Mouse (Mus musculus) kidney, embryonic 15.5 days (tissue): ENCODE measurements around the gene Appbp2. TPM values are rescaled to one million over a fixed set of nuclear protein-coding genes. Genes with fewer than 3 reads are reported as not detected.
"Not testable (repeated sequence)": the region's sequence is repeated elsewhere in the genome, so short reads cannot be mapped to it uniquely, and the experiment has no call there.

ENCODE experiments used
- ATAC-seq: fragments of 200-750 bp; cut with Nextera tagmentation; replicated peaks from 2 replicates; pipeline ENCODE4 v1.8.0; 2017; ENCODE audit warnings: moderate TSS enrichment; ENCODE audit not compliant: low FRiP score
- H3K27ac ChIP-seq: fragments of 300-500 bp; sonication (generic); 2 replicates; pipeline ENCODE4 v1.5.1; 2015; ENCODE audit warnings: mild to moderate bottlenecking, inconsistent platforms
- H3K27me3 ChIP-seq: fragments of 300-500 bp; sonication (generic); 2 replicates; pipeline ENCODE4 v1.6.1; 2015; ENCODE audit warnings: inconsistent platforms
- H3K36me3 ChIP-seq: fragments of 300-500 bp; sonication (generic); 2 replicates; pipeline ENCODE4 v1.6.1; 2015; ENCODE audit warnings: inconsistent platforms
- H3K4me1 ChIP-seq: fragments of 300-500 bp; sonication (generic); 2 replicates; pipeline ENCODE4 v1.6.1; 2015; ENCODE audit warnings: inconsistent platforms
- H3K4me2 ChIP-seq: fragments of 300-500 bp; sonication (generic); 2 replicates; pipeline ENCODE4 v1.6.1; 2015; ENCODE audit warnings: moderate library complexity, mild to moderate bottlenecking, inconsistent platforms
- H3K4me3 ChIP-seq: fragments of 300-500 bp; sonication (generic); replicated peaks from 2 replicates; pipeline ENCODE4 v1.5.1; 2015; ENCODE audit warnings: mild to moderate bottlenecking, inconsistent platforms
- H3K9ac ChIP-seq: fragments of 300-500 bp; sonication (generic); 2 replicates; pipeline ENCODE4 v1.6.1; 2015; ENCODE audit warnings: mild to moderate bottlenecking, inconsistent platforms
- H3K9me3 ChIP-seq: fragments of 300-500 bp; sonication (generic); replicated peaks from 2 replicates; pipeline ENCODE4 v1.6.1; 2016; ENCODE audit warnings: inconsistent platforms
- WGBS: fragments of 180-500 bp; shearing (Covaris S2); methylation state at CpG from one replicate; pipeline ENCODE4 v1.1.7; 2015; ENCODE audit warnings: mixed read lengths; 5-methylcytosine and 5-hydroxymethylcytosine counted together
- polyA plus RNA-seq: library from polyadenylated mRNA; unstranded; fragments of >200 nt; fragmentation: Nextera tagmentation; extraction: Ambion mirVana; gene quantifications from 2 replicates; pipeline ENCODE4 v1.2.1, GENCODE M21; 2015

Gene Appbp2
- polyA plus RNA-seq, 1 experiment from 2014 or later, result 45.4 TPM

DNA sequence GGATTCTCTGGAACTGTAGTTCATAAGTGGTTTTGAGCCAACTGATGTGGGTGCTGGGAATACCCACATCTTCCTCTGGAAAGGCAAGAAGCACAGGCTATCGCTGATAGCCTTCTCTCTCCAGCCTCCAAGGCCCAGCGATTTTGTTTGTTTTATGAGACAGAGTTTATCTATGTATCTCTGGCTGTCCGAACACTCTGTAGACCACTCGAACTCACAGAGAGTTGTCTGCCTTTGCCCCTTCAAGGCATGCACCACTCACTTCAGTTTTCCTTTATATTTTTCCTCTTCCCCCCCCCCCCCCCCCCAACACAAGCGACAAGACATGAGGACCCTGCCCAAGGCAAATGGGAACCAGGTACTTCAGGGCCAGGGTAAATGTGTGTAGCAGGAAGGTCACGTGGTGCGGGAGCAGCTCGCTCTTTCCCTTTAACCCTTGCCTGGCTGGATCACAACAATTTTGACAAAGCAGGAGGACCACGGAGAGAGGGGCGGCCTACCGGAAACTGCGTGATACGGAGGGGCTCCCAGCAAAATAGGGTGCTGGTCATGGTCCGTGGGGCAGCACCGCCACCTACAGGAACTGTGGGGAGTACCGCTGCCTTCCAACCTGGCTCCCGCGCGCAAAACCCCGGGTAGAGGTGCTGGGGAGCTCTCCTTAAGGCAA, 52.2 kb downstream of the Appbp2 start:
- peak overlapping the region; percentile 71 for H3K4me2 ChIP-seq
- 4% methylated on average over 20 of the region's 20 CpGs for WGBS
- H3K4me3 ChIP-seq, result peak overlapping the region; percentile 47

GRCm38 (mm10) chr11:85178413-85178812, 56.5 kb downstream of the Appbp2 start:
- H3K36me3 ChIP-seq, result no peaks in the 10 kb centered on the region
- no peak overlapping the region for H3K9ac ChIP-seq
- H3K27ac ChIP-seq, result no peak overlapping the region
- 87% methylated on average over 4 of the region's 4 CpGs for WGBS
- H3K9me3 ChIP-seq, result no peaks in the 10 kb centered on the region
- H3K4me1 ChIP-seq, result peaks cover 10% of the 10 kb centered on the region
- no peak overlapping the region for H3K4me2 ChIP-seq
- ATAC-seq, result no peak
- no peak overlapping the region for H3K4me3 ChIP-seq
- H3K27me3 ChIP-seq, result no peaks in the 10 kb centered on the region

More for the DNA sequence above, 52.2 kb downstream of the Appbp2 start:
- peak; percentile 83 for ATAC-seq
- H3K27me3 ChIP-seq, result no peaks in the 10 kb centered on the region
- H3K36me3 ChIP-seq, result no peaks in the 10 kb centered on the region
- H3K27ac ChIP-seq, result 0 out of 2 replicates have a peak overlapping the region, but pooled peaks have one; percentile 18
- peaks cover 18% of the 10 kb centered on the region for H3K4me1 ChIP-seq
- H3K9ac ChIP-seq, result peak overlapping the region; percentile 50
- no peaks in the 10 kb centered on the region for H3K9me3 ChIP-seq

DNA sequence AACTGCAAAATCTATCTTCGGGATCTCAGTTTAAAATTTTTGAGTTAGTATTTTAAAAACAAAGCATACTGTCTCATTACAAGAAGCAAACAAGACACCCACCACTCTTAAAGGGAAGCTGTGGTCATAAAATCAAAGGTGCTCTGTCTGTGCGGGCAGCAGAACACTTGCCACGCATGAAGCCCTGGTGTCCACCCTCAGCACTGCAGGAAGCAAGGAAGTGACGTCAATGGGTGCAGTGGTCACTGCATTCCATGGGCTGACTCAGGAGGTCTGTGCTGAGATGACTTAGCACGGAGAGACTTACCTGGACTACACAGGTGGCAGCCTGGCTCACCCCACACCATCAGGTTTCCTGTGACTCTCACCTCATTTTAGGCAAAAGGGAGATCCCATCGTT, 57.2 kb downstream of the Appbp2 start:
- Histone ChIP-seq H3K36me3 (no peaks in the 10 kb centered on the region), H3K27me3 (no peaks in the 10 kb centered on the region), H3K4me1 (peaks cover 5% of the 10 kb centered on the region; the same call in 1 of the 2 replicates), H3K27ac (no peak overlapping the region), H3K4me3 (no peak overlapping the region), H3K4me2 (no peak overlapping the region), H3K9me3 (no peaks in the 10 kb centered on the region), H3K9ac (no peak overlapping the region)
- ATAC-seq, result no peak
- WGBS, result 80% methylated on average over 6 of the region's 6 CpGs

DNA sequence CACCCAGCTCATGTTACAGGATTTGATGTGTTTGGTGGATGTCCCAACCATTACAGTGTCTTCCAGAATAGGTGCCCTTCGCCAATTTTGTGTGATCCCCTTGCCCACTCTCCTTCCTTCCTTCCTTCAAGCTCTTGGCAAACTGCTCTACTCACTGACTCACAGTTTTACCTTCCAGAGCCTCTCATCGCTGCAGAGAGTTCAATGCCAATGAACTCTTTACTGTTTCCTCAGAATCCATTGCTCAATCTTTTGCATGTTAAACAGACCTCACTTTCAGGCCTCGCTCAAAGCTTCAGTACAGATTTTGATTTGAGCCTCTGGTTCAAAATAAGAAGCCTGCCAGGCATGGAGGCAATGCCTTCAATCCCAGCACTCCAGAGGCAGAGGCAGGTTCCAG, 59.0 kb downstream of the Appbp2 start:
- Histone ChIP-seq H3K27me3 (no peaks in the 10 kb centered on the region), H3K27ac (no peak overlapping the region), H3K36me3 (no peaks in the 10 kb centered on the region), H3K4me3 (no peak overlapping the region), H3K9me3 (no peaks in the 10 kb centered on the region), H3K9ac (no peak overlapping the region), H3K4me1 (no peaks in the 10 kb centered on the region; the same call in 1 of the 2 replicates), H3K4me2 (no peak overlapping the region)
- WGBS, result 81% methylated on average over 3 of the region's 3 CpGs
- no peak for ATAC-seq

- H3K4me2 ChIP-seq, result peak overlapping the region; percentile 55
- WGBS, result 29% methylated on average over 2 of the region's 2 CpGs
- no peak overlapping the region for H3K27ac ChIP-seq
- peaks cover 5% of the 10 kb centered on the region for H3K4me1 ChIP-seq
- H3K9ac ChIP-seq, result no peak overlapping the region
- no peaks in the 10 kb centered on the region for H3K36me3 ChIP-seq
- H3K4me3 ChIP-seq, result no peak overlapping the region
- no peaks in the 10 kb centered on the region for H3K9me3 ChIP-seq
- no peak; the same call in 1 of the 2 replicates for ATAC-seq
- no peaks in the 10 kb centered on the region for H3K27me3 ChIP-seq
These were observed 64.1 kb downstream of the Appbp2 start for GRCm38 (mm10) chr11:85170833-85171232.

DNA sequence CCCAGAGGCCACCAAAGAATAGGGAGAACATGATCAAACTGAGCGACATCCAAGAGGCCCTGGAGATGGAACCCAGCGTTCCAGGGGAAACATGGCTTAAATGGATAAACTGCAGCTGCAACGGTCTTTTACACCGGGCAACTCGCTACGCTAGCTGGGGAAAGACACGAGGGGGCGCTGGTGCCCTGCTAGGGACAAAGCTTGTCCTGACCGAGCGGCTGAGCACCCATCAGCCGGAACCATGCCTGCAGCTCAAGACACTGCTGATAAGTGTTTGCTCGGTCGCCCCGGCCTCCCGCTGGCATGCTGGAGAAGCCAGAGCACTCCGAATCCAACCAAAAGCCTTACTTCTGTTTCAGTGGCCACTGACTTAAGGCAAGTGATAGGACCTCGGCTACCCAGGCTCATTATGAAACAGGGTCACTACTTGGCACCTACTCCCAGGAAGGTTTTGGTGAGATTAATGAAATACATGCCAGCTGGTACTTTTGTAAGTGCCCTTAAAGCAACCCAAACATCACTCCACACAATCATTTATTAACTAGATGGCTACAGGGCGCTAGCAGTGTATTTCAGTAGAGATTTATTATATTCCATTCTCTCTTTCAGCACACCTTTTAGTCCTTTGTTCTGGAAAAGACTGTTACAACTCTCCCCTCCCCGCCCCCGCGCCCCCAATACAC, 64.7 kb downstream of the Appbp2 start, which contains the start of gene 1700125H20Rik:
Gene 1700125H20Rik (plus strand): TSS at position 347 of the 683 bp plus-strand sequence.
- Histone ChIP-seq H3K4me1 (peaks cover 5% of the 10 kb centered on the region), H3K9ac (no peak within 1 kb of the TSS), H3K4me2 (peak within 1 kb of the TSS; percentile 55), H3K9me3 (no peaks in the 10 kb centered on the region), H3K4me3 (peak within 1 kb of the TSS; percentile 25), H3K36me3 (no peaks in the 10 kb centered on the region), H3K27me3 (no peaks in the 10 kb centered on the region), H3K27ac (peak within 1 kb of the TSS; percentile 38; the same call in 1 of the 2 replicates)
- WGBS, result 12% methylated on average over 21 of the region's 21 CpGs
- peak; percentile 88 for ATAC-seq

- Histone ChIP-seq H3K9ac (no peak overlapping the region), H3K4me3 (no peak overlapping the region), H3K27ac (no peak overlapping the region), H3K4me2 (no peak overlapping the region), H3K27me3 (no peaks in the 10 kb centered on the region), H3K4me1 (peaks cover 5% of the 10 kb centered on the region), H3K9me3 (no peaks in the 10 kb centered on the region), H3K36me3 (no peaks in the 10 kb centered on the region)
- 66% methylated on average over 1 of the region's 1 CpGs for WGBS
- ATAC-seq, result no peak
These were observed 67.4 kb downstream of the Appbp2 start for GRCm38 (mm10) chr11:85167503-85167902.

DNA sequence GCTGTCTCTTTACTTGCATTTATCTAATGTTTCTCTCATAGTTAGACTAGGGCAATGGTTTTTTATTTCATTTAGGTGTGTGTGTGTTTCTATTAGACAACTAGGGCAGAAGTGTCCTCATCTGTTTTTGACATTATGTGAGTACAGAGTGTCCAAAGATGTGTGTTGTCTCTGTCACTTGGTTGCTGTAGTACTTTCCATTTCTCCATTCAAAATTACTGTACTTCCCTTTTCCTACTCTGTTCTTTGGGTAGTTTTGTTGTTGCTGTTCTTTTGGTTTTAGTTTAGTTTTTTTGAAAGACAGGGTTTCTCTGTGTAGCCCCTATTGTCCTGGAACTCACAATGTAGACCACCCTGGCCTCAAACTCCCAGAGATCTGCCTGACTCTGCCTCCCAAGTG, 70.6 kb downstream of the Appbp2 start:
- Histone ChIP-seq H3K27ac (no peak overlapping the region), H3K4me1 (no peaks in the 10 kb centered on the region), H3K4me3 (no peak overlapping the region), H3K4me2 (no peak overlapping the region), H3K9ac (no peak overlapping the region), H3K36me3 (no peaks in the 10 kb centered on the region), H3K27me3 (no peaks in the 10 kb centered on the region), H3K9me3 (no peaks in the 10 kb centered on the region)
- no peak for ATAC-seq

- 84% methylated on average over 1 of the region's 1 CpGs for WGBS
- not testable (repeated sequence) for H3K9ac ChIP-seq, H3K27me3 ChIP-seq, H3K36me3 ChIP-seq, H3K4me1 ChIP-seq, H3K4me2 ChIP-seq, H3K27ac ChIP-seq, H3K4me3 ChIP-seq, H3K9me3 ChIP-seq, ATAC-seq
These were observed 71.9 kb downstream of the Appbp2 start for GRCm38 (mm10) chr11:85163014-85163413.

GRCm38 (mm10) chr11:85157301-85157700, 77.6 kb downstream of the Appbp2 start:
- Histone ChIP-seq H3K36me3 (no peaks in the 10 kb centered on the region), H3K4me2 (no peak overlapping the region), H3K27me3 (no peaks in the 10 kb centered on the region), H3K9me3 (no peaks in the 10 kb centered on the region), H3K9ac (no peak overlapping the region), H3K27ac (no peak overlapping the region), H3K4me3 (no peak overlapping the region), H3K4me1 (no peaks in the 10 kb centered on the region)
- ATAC-seq, result no peak
- 51% methylated on average over 2 of the region's 2 CpGs for WGBS

DNA sequence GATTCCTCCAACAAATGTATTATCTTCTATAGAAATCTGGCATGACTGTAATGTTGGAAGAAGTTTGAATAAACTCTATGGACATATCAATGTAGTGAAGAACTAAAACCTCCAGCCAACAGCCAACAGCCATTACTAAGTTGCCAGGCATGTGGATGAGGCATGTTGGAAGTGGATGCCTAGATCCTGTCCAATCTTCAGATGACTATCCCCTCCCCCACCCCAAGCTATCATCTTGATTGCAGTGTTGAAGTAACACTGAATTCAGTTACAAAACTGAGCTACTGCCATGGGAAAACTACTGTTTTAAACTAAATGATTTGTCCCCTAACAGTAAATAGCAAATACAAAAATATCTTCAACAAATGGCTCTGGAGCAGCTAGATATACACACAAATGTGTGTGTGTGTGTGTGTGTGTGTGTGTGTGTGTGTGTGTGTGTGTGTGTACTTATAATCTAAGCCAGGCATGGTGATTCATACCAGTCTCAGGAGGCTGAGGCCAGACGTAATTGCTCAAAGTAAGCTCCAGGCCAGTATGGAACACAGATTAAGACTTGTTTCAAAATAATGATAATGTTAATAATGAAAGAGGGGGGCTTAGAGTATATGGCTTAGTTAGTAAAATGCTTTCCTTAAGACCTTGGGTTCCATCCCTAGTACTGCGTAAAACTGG, 82.5 kb downstream of the Appbp2 start:
- H3K36me3 ChIP-seq, result no peaks in the 10 kb centered on the region
- H3K27ac ChIP-seq, result no peak overlapping the region
- ATAC-seq, result no peak
- 82% methylated on average over 2 of the region's 2 CpGs for WGBS
- H3K9me3 ChIP-seq, result no peaks in the 10 kb centered on the region
- no peak overlapping the region for H3K4me3 ChIP-seq
- H3K4me2 ChIP-seq, result no peak overlapping the region
- no peaks in the 10 kb centered on the region for H3K27me3 ChIP-seq
- no peak overlapping the region for H3K9ac ChIP-seq
- H3K4me1 ChIP-seq, result no peaks in the 10 kb centered on the region
